ENCODE assay signal across 8 mouse cellular contexts in genomic region chr9:53771344-53772021, GRCm38 (mm10). TPM values are rescaled to one million over a fixed set of nuclear protein-coding genes. Genes with fewer than 3 reads are reported as not detected.
DNase-seq lines count a peak whose midpoint lies in the region; ATAC-seq and TF ChIP-seq lines count a peak whose summit lies in the region.

TSS of gene Slc35f2 (plus strand) at chr9:53771538.

- 0 out of 2 replicates have a peak within 1 kb of the TSS, but pooled peaks have one; percentile 7 for H3K9ac ChIP-seq in heart, adult 2 months (ENCODE audit: low read depth, low read length)
- H3K9ac ChIP-seq in heart, embryonic 14.5 days (ENCODE audit: low read length) = peak within 1 kb of the TSS; percentile 62
- H3K9ac ChIP-seq in kidney, postnatal 0 days (ENCODE audit: low read depth, low read length) = peak within 1 kb of the TSS; percentile 56
- no peak within 1 kb of the TSS for H3K9ac ChIP-seq in liver, embryonic 11.5 days (ENCODE audit: low read depth, low read length)
- peak within 1 kb of the TSS; percentile 68 for H3K9ac ChIP-seq in stomach, postnatal 0 days (ENCODE audit: low read length)

- no peaks in the 10 kb centered on the region for H3K79me2 ChIP-seq in heart, adult 2 months (replicated peaks; ENCODE audit: control insufficient read depth, insufficient read depth, low read length)

- WGBS in heart, adult 2 months = under 1% methylated on average over 50 of the region's 50 CpGs
- WGBS in heart, embryonic 14.5 days = under 1% methylated on average over 50 of the region's 50 CpGs
- under 1% methylated on average over 50 of the region's 50 CpGs for WGBS in kidney, postnatal 0 days
- WGBS in liver, embryonic 11.5 days = under 1% methylated on average over 50 of the region's 50 CpGs
- under 1% methylated on average over 50 of the region's 50 CpGs for WGBS in stomach, postnatal 0 days

- H3K27ac ChIP-seq in heart, adult 2 months = no peak within 1 kb of the TSS
- H3K27ac ChIP-seq in heart, embryonic 14.5 days (replicated peaks in 1 of 2; ENCODE audit: control insufficient read depth in 1 of 2, insufficient read depth in 1 of 2, low read depth in 2 of 2, low read length in 2 of 2) = no peak within 1 kb of the TSS
- peak within 1 kb of the TSS; percentile 87 for H3K27ac ChIP-seq in kidney, postnatal 0 days
- H3K27ac ChIP-seq in liver, embryonic 11.5 days (ENCODE audit: low read depth, low read length) = no peak within 1 kb of the TSS
- peak within 1 kb of the TSS; percentile 74 for H3K27ac ChIP-seq in stomach, postnatal 0 days (replicated peaks)

- H3K4me1 ChIP-seq in heart, adult 2 months (ENCODE audit: control insufficient read depth, insufficient read depth, low read length) = no peaks in the 10 kb centered on the region
- peaks cover 4% of the 10 kb centered on the region in 2 experiments; a peak in 1 of 4 replicates for H3K4me1 ChIP-seq in heart, embryonic 14.5 days (ENCODE audit: control insufficient read depth in 2 of 2, insufficient read depth in 2 of 2, low read length in 2 of 2)
- H3K4me1 ChIP-seq in kidney, postnatal 0 days (replicated peaks; ENCODE audit: insufficient read depth, low read length) = peaks cover 6% of the 10 kb centered on the region; the same call in 1 of the 2 replicates
- no peaks in the 10 kb centered on the region for H3K4me1 ChIP-seq in liver, embryonic 11.5 days (replicated peaks; ENCODE audit: control insufficient read depth, insufficient read depth, low read length)
- peaks cover 4% of the 10 kb centered on the region; the same call in 1 of the 2 replicates for H3K4me1 ChIP-seq in stomach, postnatal 0 days (replicated peaks; ENCODE audit: control insufficient read depth, insufficient read depth)

- peak within 1 kb of the TSS; percentile 98 for H3K4me2 ChIP-seq in heart, embryonic 14.5 days (ENCODE audit: low read length)
- peak within 1 kb of the TSS; percentile 85 for H3K4me2 ChIP-seq in kidney, postnatal 0 days (ENCODE audit: low read length)
- peak within 1 kb of the TSS; percentile 80 for H3K4me2 ChIP-seq in liver, embryonic 11.5 days
- peak within 1 kb of the TSS; percentile 97 for H3K4me2 ChIP-seq in stomach, postnatal 0 days (replicated peaks; ENCODE audit: low read depth)

- H3K4me3 ChIP-seq in heart, adult 2 months = peak within 1 kb of the TSS; percentile 53
- H3K4me3 ChIP-seq in heart, embryonic 14.5 days (ENCODE audit: control insufficient read depth in 1 of 2, insufficient read depth in 1 of 2, low read depth in 1 of 2, low read length in 2 of 2) = peak within 1 kb of the TSS; percentile 50 to 59
- peak within 1 kb of the TSS; percentile 54 for H3K4me3 ChIP-seq in kidney, postnatal 0 days (replicated peaks; ENCODE audit: low read depth, low read length)
- H3K4me3 ChIP-seq in liver, embryonic 11.5 days (ENCODE audit: low read depth, low read length) = peak within 1 kb of the TSS; percentile 53
- H3K4me3 ChIP-seq in stomach, postnatal 0 days (ENCODE audit: low read depth, low read length) = peak within 1 kb of the TSS; percentile 55

- TF ChIP-seq CTCF in heart, adult 2 months (IDR thresholded peaks at IDR 0.05) = no peak
- no peak; the same call in 1 of the 2 replicates for TF ChIP-seq CTCF in kidney, postnatal 0 days (IDR thresholded peaks at IDR 0.05; ENCODE audit: low read depth)
- TF ChIP-seq CTCF in stomach, postnatal 0 days (IDR thresholded peaks at IDR 0.05; ENCODE audit: low read depth) = no peak; the same call in 1 of the 2 replicates

- no peaks in the 10 kb centered on the region for H3K36me3 ChIP-seq in heart, adult 2 months (ENCODE audit: control insufficient read depth, insufficient read depth, low read length)
- H3K36me3 ChIP-seq in heart, embryonic 14.5 days (ENCODE audit: control insufficient read depth, insufficient read depth, low read length) = no peaks in the 10 kb centered on the region
- no peaks in the 10 kb centered on the region for H3K36me3 ChIP-seq in kidney, postnatal 0 days (ENCODE audit: insufficient read depth, low read length)
- no peaks in the 10 kb centered on the region for H3K36me3 ChIP-seq in liver, embryonic 11.5 days (ENCODE audit: control insufficient read depth, insufficient read depth, low read length)
- no peaks in the 10 kb centered on the region for H3K36me3 ChIP-seq in stomach, postnatal 0 days (ENCODE audit: control insufficient read depth, insufficient read depth, low read length)

- DNase-seq in heart, adult 2 months = peak; percentile 31 to 45
- DNase-seq in heart, postnatal 25 days (ENCODE audit: low spot score) = no peak
- DNase-seq in embryo, embryonic 10.5 days (ENCODE audit: low spot score) = peak; percentile 71
- peak; percentile 54 for DNase-seq in kidney, postnatal 0 days (ENCODE audit: low spot score)
- peak; percentile 58 for DNase-seq in liver, embryonic 11.5 days (ENCODE audit: low spot score)
- DNase-seq in natural killer cell, adult 2 months (ENCODE audit: low spot score in 2 of 2) = peak; percentile 11 to 19
- DNase-seq in stomach, postnatal 0 days (ENCODE audit: low spot score) = peak; percentile 53

- intact Hi-C loops in heart, adult 2 months (cut with DNase I) = no loop called here
- intact Hi-C loops in heart, postnatal 25 days (cut with DNase I) = no loop called here

- ATAC-seq in heart, embryonic 14.5 days (ENCODE audit: insufficient number of reproducible peaks, insufficient read depth, low FRiP score, low read depth) = no peak
- ATAC-seq in kidney, postnatal 0 days (replicated peaks; ENCODE audit: low FRiP score, low read depth) = peak; percentile 87
- peak; percentile 39; the same call in 1 of the 2 replicates for ATAC-seq in liver, embryonic 11.5 days (replicated peaks; ENCODE audit: low FRiP score)
- ATAC-seq in stomach, postnatal 0 days (ENCODE audit: low FRiP score, low TSS enrichment) = peak; percentile 74

- no peak for TF ChIP-seq POLR2A in heart, adult 2 months (IDR thresholded peaks at IDR 0.05; ENCODE audit: insufficient read depth, low read depth, low read length)

- no peak for TF ChIP-seq EP300 in heart, adult 2 months (IDR thresholded peaks at IDR 0.05; ENCODE audit: insufficient read depth, low read depth, low read length)
- no peak for TF ChIP-seq EP300 in stomach, postnatal 0 days (optimal IDR thresholded peaks at IDR 0.05)

- peaks cover 9% of the 10 kb centered on the region; the same call in 1 of the 2 replicates for H3K9me3 ChIP-seq in heart, embryonic 14.5 days (ENCODE audit: control insufficient read depth, low read length)
- no peaks in the 10 kb centered on the region for H3K9me3 ChIP-seq in kidney, postnatal 0 days (replicated peaks; ENCODE audit: low read length)
- no peaks in the 10 kb centered on the region; the same call in 1 of the 2 replicates for H3K9me3 ChIP-seq in liver, embryonic 11.5 days (ENCODE audit: control insufficient read depth, low read length)
- H3K9me3 ChIP-seq in stomach, postnatal 0 days (ENCODE audit: control insufficient read depth, low read length) = no peaks in the 10 kb centered on the region

- peaks cover 3% of the 10 kb centered on the region for H3K27me3 ChIP-seq in heart, adult 2 months (ENCODE audit: control insufficient read depth, insufficient read depth, low read length)
- H3K27me3 ChIP-seq in heart, embryonic 14.5 days (ENCODE audit: control insufficient read depth, insufficient read depth, low read length) = peaks cover 42% of the 10 kb centered on the region
- H3K27me3 ChIP-seq in kidney, postnatal 0 days (ENCODE audit: insufficient read depth, low read length) = no peaks in the 10 kb centered on the region
- H3K27me3 ChIP-seq in liver, embryonic 11.5 days (replicated peaks; ENCODE audit: control insufficient read depth, insufficient read depth, low read length) = peaks cover 34% of the 10 kb centered on the region
- no peaks in the 10 kb centered on the region for H3K27me3 ChIP-seq in stomach, postnatal 0 days (ENCODE audit: control insufficient read depth, insufficient read depth, low read length)

RNA-seq across cellular contexts. Expression of gene Slc35f2, which starts in this region (rescaled TPM):
- under 1 TPM; 0.10 to 0.14 TPM for total RNA-seq in heart, adult 2 months (2021)
- 0.23 and 0.26 TPM in 2 replicates for polyA plus RNA-seq in heart, adult 2 months (2012; rRNA removed)
- total RNA-seq in heart, postnatal 25 days (2021) = under 1 TPM in 1 of 2 experiments, not detected in 1; 0.10 TPM
- 0.27 and 0.35 TPM in 2 replicates for polyA plus RNA-seq in heart, embryonic 14.5 days (2014; fragmentation: Nextera tagmentation; extraction: Ambion mirVana)
- 27.6 and 29.0 TPM in 2 replicates for polyA plus RNA-seq in kidney, postnatal 0 days (2015; fragmentation: Nextera tagmentation; extraction: Ambion mirVana)
- 0.92 and 1.4 TPM in 2 replicates for polyA plus RNA-seq in liver, embryonic 11.5 days (2014; fragmentation: Nextera tagmentation; extraction: Ambion mirVana)
- 6.5 and 6.7 TPM in 2 replicates for polyA plus RNA-seq in stomach, postnatal 0 days (2015; fragmentation: Nextera tagmentation; extraction: Ambion mirVana)

Comparison
In these comparisons a context has a peak if more than half of its experiments do, and no peak if none do; other contexts are left out.
1. Peak in DNase-seq, H3K4me3 ChIP-seq and H3K9ac ChIP-seq in heart, adult 2 months; RNA of the gene not detected or under 1 TPM.
2. H3K27ac ChIP-seq: peak in kidney, postnatal 0 days (single experiment) and stomach, postnatal 0 days (single experiment); none in heart, adult 2 months (single experiment), heart, embryonic 14.5 days (0 of 2) and liver, embryonic 11.5 days (single experiment).
3. Peak in every context shown above with its lines, with median percentiles within 50 percentile points of each other: H3K4me3 ChIP-seq and H3K4me2 ChIP-seq.